Mouse (Mus musculus) lung, postnatal 0 days (tissue): ENCODE measurements around the gene Rarg. TPM values are rescaled to one million over a fixed set of nuclear protein-coding genes. Genes with fewer than 3 reads are reported as not detected.

ENCODE experiments used
- ATAC-seq: fragments of 200-750 bp; cut with Nextera tagmentation; 2 replicates; pipeline ENCODE4 v1.8.0; 2017; ENCODE audit warnings: moderate library complexity
- DNase-seq: peaks from one replicate; pipeline ENCODE4 v3.0.0-alpha.2; 2016; ENCODE audit warnings: low spot score
- H3K27ac ChIP-seq: fragments of 300-500 bp; sonication (generic); 2 replicates; pipeline ENCODE4 v1.5.1; 2014; ENCODE audit warnings: antibody characterized with exemption, mild to moderate bottlenecking, low read length, mixed read lengths
- H3K27me3 ChIP-seq: fragments of 300-500 bp; sonication (generic); replicated peaks from 2 replicates; pipeline ENCODE4 v1.6.1; 2014; ENCODE audit warnings: low read length, mixed read lengths; ENCODE audit not compliant: insufficient read depth
- H3K36me3 ChIP-seq: fragments of 300-500 bp; sonication (generic); 2 replicates; pipeline ENCODE4 v1.6.1; 2014; ENCODE audit warnings: low read length, mixed read lengths; ENCODE audit not compliant: insufficient read depth
- H3K4me1 ChIP-seq: fragments of 300-500 bp; sonication (generic); 2 replicates; pipeline ENCODE4 v1.6.1; 2014; ENCODE audit warnings: antibody characterized with exemption, low read depth, low read length, mixed read lengths; ENCODE audit not compliant: insufficient read depth
- H3K4me2 ChIP-seq: fragments of 300-500 bp; sonication (generic); replicated peaks from 2 replicates; pipeline ENCODE4 v1.6.1; 2014; ENCODE audit warnings: low read depth, mild to moderate bottlenecking, low read length, moderate library complexity, mixed read lengths
- H3K4me3 ChIP-seq: fragments of 300-500 bp; sonication (generic); 2 replicates; pipeline ENCODE4 v1.5.1; 2014; ENCODE audit warnings: low read depth, low read length
- H3K9ac ChIP-seq: fragments of 300-500 bp; sonication (generic); replicated peaks from 2 replicates; pipeline ENCODE4 v1.6.1; 2014; ENCODE audit warnings: low read depth, mild to moderate bottlenecking
- H3K9me3 ChIP-seq: fragments of 300-500 bp; sonication (generic); 2 replicates; pipeline ENCODE4 v1.6.1; 2016; ENCODE audit warnings: low read length, mixed read lengths
- CTCF ChIP-seq: IDR thresholded peaks from 2 replicates; pipeline ENCODE4 v1.5.1; 2016; ENCODE audit warnings: antibody characterized with exemption, mild to moderate bottlenecking
- EP300 ChIP-seq: IDR thresholded peaks from 2 replicates; pipeline ENCODE4 v1.6.1; 2016; ENCODE audit warnings: antibody characterized with exemption, mild to moderate bottlenecking, control low read depth
- WGBS: fragments of 180-500 bp; shearing (Covaris S2); extraction: QIAGEN DNeasy Blood & Tissue Kit; methylation state at CpG from one replicate; pipeline ENCODE4 v1.1.7; 2014; 5-methylcytosine and 5-hydroxymethylcytosine counted together
- polyA plus RNA-seq: library from polyadenylated mRNA; unstranded; fragments of >200 nt; fragmentation: Nextera tagmentation; extraction: Ambion mirVana; gene quantifications from 2 replicates; pipeline ENCODE4 v1.2.1, GENCODE M21; 2015

Gene Rarg
- 35.8 and 40.2 TPM in 2 replicates for polyA plus RNA-seq

GRCm38 (mm10) chr15:102257202-102258075, at the start of gene Rarg:
Rarg (minus strand) TSS chr15:102257517.
- Histone ChIP-seq H3K4me2 (peak within 1 kb of the TSS; percentile 92), H3K27me3 (no peaks in the 10 kb centered on the region)

GRCm38 (mm10) chr15:102302542-102302941, 45.2 kb upstream of the Rarg start:
- H3K27ac ChIP-seq = no peak overlapping the region
- H3K4me1 ChIP-seq = no peaks in the 10 kb centered on the region; the same call in 1 of the 2 replicates
- DNase-seq (peak; percentile 93), ATAC-seq (peak; percentile 97)
- H3K27me3 ChIP-seq = no peaks in the 10 kb centered on the region
- no peak overlapping the region for H3K4me2 ChIP-seq
- H3K36me3 ChIP-seq = no peaks in the 10 kb centered on the region
- H3K9me3 ChIP-seq = no peaks in the 10 kb centered on the region
- WGBS = 46% methylated on average over 6 of the region's 6 CpGs
- no peak overlapping the region for H3K4me3 ChIP-seq
- H3K9ac ChIP-seq = no peak overlapping the region
- peak; percentile 39; the same call in 1 of the 2 replicates for TF ChIP-seq EP300
- no peak for TF ChIP-seq CTCF

More at GRCm38 (mm10) chr15:102257202-102258075, at the start of gene Rarg:
- 2% methylated on average over 33 of the region's 46 CpGs for WGBS
- Histone ChIP-seq H3K27ac (peak within 1 kb of the TSS; percentile 91), H3K9ac (peak within 1 kb of the TSS; percentile 76), H3K9me3 (no peaks in the 10 kb centered on the region), H3K4me3 (peak within 1 kb of the TSS; percentile 69), H3K36me3 (no peaks in the 10 kb centered on the region), H3K4me1 (peaks cover 15% of the 10 kb centered on the region)
- TF ChIP-seq CTCF (peak; percentile 18; the same call in 1 of the 2 replicates), EP300 (no peak)
- ATAC-seq = peak; percentile 83
- peak; percentile 78 for DNase-seq

- peak overlapping the region; percentile 48 for H3K4me3 ChIP-seq
- no peak overlapping the region for H3K9ac ChIP-seq
- H3K9me3 ChIP-seq = no peaks in the 10 kb centered on the region
- peak overlapping the region; percentile 75 for H3K4me2 ChIP-seq
- H3K27ac ChIP-seq = no peak overlapping the region
- WGBS = 4% methylated on average over 23 of the region's 24 CpGs
- H3K4me1 ChIP-seq = no peaks in the 10 kb centered on the region
- TF ChIP-seq CTCF (no peak), EP300 (no peak)
- H3K27me3 ChIP-seq = no peaks in the 10 kb centered on the region
- H3K36me3 ChIP-seq = no peaks in the 10 kb centered on the region
- DNase-seq (no peak), ATAC-seq (no peak)
These were observed 39.2 kb upstream of the Rarg start for GRCm38 (mm10) chr15:102296368-102297006.

GRCm38 (mm10) chr15:102295633-102296367, 38.5 kb upstream of the Rarg start, which contains the start of gene Espl1:
Espl1 (plus strand) TSS chr15:102296266.
- Histone ChIP-seq H3K36me3 (no peaks in the 10 kb centered on the region), H3K9me3 (no peaks in the 10 kb centered on the region), H3K4me3 (peak within 1 kb of the TSS; percentile 48), H3K9ac (no peak within 1 kb of the TSS), H3K4me1 (no peaks in the 10 kb centered on the region), H3K4me2 (peak within 1 kb of the TSS; percentile 75), H3K27me3 (no peaks in the 10 kb centered on the region), H3K27ac (no peak within 1 kb of the TSS)
- TF ChIP-seq CTCF (no peak), EP300 (no peak)
- WGBS = 7% methylated on average over 25 of the region's 25 CpGs
- ATAC-seq (peak; percentile 100), DNase-seq (peak; percentile 97)

- no peaks in the 10 kb centered on the region for H3K9me3 ChIP-seq
- H3K27me3 ChIP-seq = no peaks in the 10 kb centered on the region
- ATAC-seq = peak; percentile 30; the same call in 1 of the 2 replicates
- no peaks in the 10 kb centered on the region for H3K4me1 ChIP-seq
- TF ChIP-seq CTCF = peak; percentile 78
- TF ChIP-seq EP300 = no peak
- no peak overlapping the region for H3K9ac ChIP-seq
- no peaks in the 10 kb centered on the region for H3K36me3 ChIP-seq
- no peak overlapping the region for H3K4me3 ChIP-seq
- DNase-seq = peak; percentile 88
- no peak overlapping the region for H3K27ac ChIP-seq
- H3K4me2 ChIP-seq = no peak overlapping the region
These were observed 30.1 kb upstream of the Rarg start for GRCm38 (mm10) chr15:102287395-102287794.
